Mouse (Mus musculus) liver, postnatal 0 days (tissue): ENCODE results near the gene Ltbp1. TPM values are rescaled to one million over a fixed set of nuclear protein-coding genes. Genes with fewer than 3 reads are reported as not detected.

Experiments used
- ATAC-seq: fragments of 200-750 bp; cut with Nextera tagmentation; 2 replicates; pipeline ENCODE4 v1.8.0; 2017; ENCODE audit warnings: mild to moderate bottlenecking, moderate library complexity
- DNase-seq: peaks from one replicate; pipeline ENCODE4 v3.0.0-alpha.2; 2016
- H3K27ac ChIP-seq: fragments of 300-500 bp; sonication (generic); 2 replicates; pipeline ENCODE4 v1.5.1; 2014; ENCODE audit warnings: antibody characterized with exemption, moderate library complexity, mild to moderate bottlenecking, low read depth
- H3K27me3 ChIP-seq: fragments of 300-500 bp; sonication (generic); 2 replicates; pipeline ENCODE4 v1.6.1; 2014; ENCODE audit warnings: low read length, control low read depth, mixed read lengths; ENCODE audit not compliant: insufficient read depth
- H3K36me3 ChIP-seq: fragments of 300-500 bp; sonication (generic); replicated peaks from 2 replicates; pipeline ENCODE4 v1.6.1; 2014; ENCODE audit warnings: mild to moderate bottlenecking, control low read depth, low read length, moderate library complexity, mixed read lengths; ENCODE audit not compliant: insufficient read depth
- H3K4me1 ChIP-seq: fragments of 300-500 bp; sonication (generic); 2 replicates; pipeline ENCODE4 v1.6.1; 2014; ENCODE audit warnings: antibody characterized with exemption, mild to moderate bottlenecking, control low read depth; ENCODE audit not compliant: insufficient read depth
- H3K4me2 ChIP-seq: fragments of 300-500 bp; sonication (generic); 2 replicates; pipeline ENCODE4 v1.6.1; 2014; ENCODE audit warnings: low read depth, mild to moderate bottlenecking, low read length, moderate library complexity, mixed read lengths
- H3K4me3 ChIP-seq: fragments of 300-500 bp; sonication (generic); 2 replicates; pipeline ENCODE4 v1.5.1; 2014; ENCODE audit warnings: low read depth, low read length
- H3K9ac ChIP-seq: fragments of 300-500 bp; sonication (generic); replicated peaks from 2 replicates; pipeline ENCODE4 v1.6.1; 2014; ENCODE audit warnings: mild to moderate bottlenecking, moderate library complexity
- H3K9me3 ChIP-seq: fragments of 300-500 bp; sonication (generic); 2 replicates; pipeline ENCODE4 v1.6.1; 2016; ENCODE audit warnings: mild to moderate bottlenecking, control low read depth, low read length, mixed read lengths
- CTCF ChIP-seq: sonication (generic); IDR thresholded peaks from 2 replicates; pipeline ENCODE4 v1.5.1; 2016; ENCODE audit warnings: antibody characterized with exemption, low read depth
- EP300 ChIP-seq: IDR thresholded peaks from 2 replicates; pipeline ENCODE4 v1.6.1; 2016; ENCODE audit warnings: antibody characterized with exemption, low read depth, mild to moderate bottlenecking
- WGBS: fragments of 180-500 bp; shearing (Covaris S2); extraction: QIAGEN DNeasy Blood & Tissue Kit; methylation state at CpG from one replicate; pipeline ENCODE4 v1.1.7; 2014; ENCODE audit not compliant: insufficient replicate concordance; 5-methylcytosine and 5-hydroxymethylcytosine counted together
- polyA plus RNA-seq: library from polyadenylated mRNA; unstranded; fragments of >200 nt; fragmentation: Nextera tagmentation; extraction: Ambion mirVana; gene quantifications from 2 replicates; pipeline ENCODE4 v1.2.1, GENCODE M21; 2015

The Ltbp1 gene
- polyA plus RNA-seq, 1 experiment from 2014 or later: 2.8 TPM

- TF ChIP-seq CTCF (peak; percentile 45), EP300 (no peak)
- H3K27ac ChIP-seq: no peak overlapping the region
- H3K36me3 ChIP-seq: no peaks in the 10 kb centered on the region
- 57% methylated on average over 7 of the region's 7 CpGs for whole genome bisulfite sequencing
- no peak overlapping the region for H3K4me3 ChIP-seq
- H3K9me3 ChIP-seq: no peaks in the 10 kb centered on the region
- DNase-seq (no peak), ATAC-seq (no peak)
- no peak overlapping the region for H3K4me2 ChIP-seq
- no peaks in the 10 kb centered on the region for H3K4me1 ChIP-seq
- H3K9ac ChIP-seq: no peak overlapping the region
- no peaks in the 10 kb centered on the region for H3K27me3 ChIP-seq
Measured at GRCm38 (mm10) chr17:75369351-75369750, 364.0 kb downstream of the Ltbp1 start.

GRCm38 (mm10) chr17:75370120-75370519 lies 364.8 kb downstream of the Ltbp1 start:
- H3K9ac ChIP-seq: no peak overlapping the region
- DNase-seq (peak; percentile 21), ATAC-seq (no peak)
- H3K36me3 ChIP-seq: no peaks in the 10 kb centered on the region
- H3K27ac ChIP-seq: no peak overlapping the region
- 85% methylated on average over 4 of the region's 4 CpGs for WGBS
- no peaks in the 10 kb centered on the region for H3K4me1 ChIP-seq
- no peaks in the 10 kb centered on the region for H3K9me3 ChIP-seq
- H3K4me2 ChIP-seq: no peak overlapping the region
- TF ChIP-seq EP300 (no peak), CTCF (peak; percentile 75)
- no peaks in the 10 kb centered on the region for H3K27me3 ChIP-seq
- H3K4me3 ChIP-seq: no peak overlapping the region

- Histone ChIP-seq H3K9me3 (no peaks in the 10 kb centered on the region), H3K36me3 (no peaks in the 10 kb centered on the region), H3K27me3 (no peaks in the 10 kb centered on the region), H3K4me3 (no peak overlapping the region), H3K27ac (no peak overlapping the region), H3K4me1 (no peaks in the 10 kb centered on the region), H3K9ac (no peak overlapping the region), H3K4me2 (no peak overlapping the region)
- TF ChIP-seq EP300 (no peak), CTCF (no peak)
- DNase-seq (no peak), ATAC-seq (no peak)
- 84% methylated on average over 11 of the region's 11 CpGs for WGBS
Measured at GRCm38 (mm10) chr17:75371650-75372049, 366.3 kb downstream of the Ltbp1 start.

- peak; percentile 72 for DNase-seq
- H3K4me3 ChIP-seq: no peak overlapping the region
- H3K9me3 ChIP-seq: no peaks in the 10 kb centered on the region
- TF ChIP-seq CTCF: peak; percentile 82
- no peak for TF ChIP-seq EP300
- no peak overlapping the region for H3K9ac ChIP-seq
- 46% methylated on average over 3 of the region's 3 CpGs for WGBS
- H3K27me3 ChIP-seq: no peaks in the 10 kb centered on the region
- H3K4me2 ChIP-seq: no peak overlapping the region
- H3K36me3 ChIP-seq: no peaks in the 10 kb centered on the region
- no peak overlapping the region for H3K27ac ChIP-seq
- no peak for ATAC-seq
- H3K4me1 ChIP-seq: no peaks in the 10 kb centered on the region
Measured at GRCm38 (mm10) chr17:75372371-75372770, 367.0 kb downstream of the Ltbp1 start.

GRCm38 (mm10) chr17:75374287-75375024 lies 369.1 kb downstream of the Ltbp1 start:
- H3K9ac ChIP-seq: no peak overlapping the region
- TF ChIP-seq EP300 (no peak), CTCF (0 out of 2 replicates have a peak, but pooled peaks have one; percentile 18)
- H3K4me3 ChIP-seq: no peak overlapping the region
- H3K4me1 ChIP-seq: no peaks in the 10 kb centered on the region
- WGBS: 60% methylated on average over 5 of the region's 5 CpGs
- no peaks in the 10 kb centered on the region for H3K9me3 ChIP-seq
- H3K36me3 ChIP-seq: no peaks in the 10 kb centered on the region
- no peak overlapping the region for H3K27ac ChIP-seq
- ATAC-seq: no peak
- no peaks in the 10 kb centered on the region for H3K27me3 ChIP-seq
- H3K4me2 ChIP-seq: no peak overlapping the region
- no peak for DNase-seq

- DNase-seq: no peak
- TF ChIP-seq CTCF (no peak), EP300 (no peak)
- no peaks in the 10 kb centered on the region for H3K27me3 ChIP-seq
- no peak overlapping the region for H3K9ac ChIP-seq
- H3K36me3 ChIP-seq: no peaks in the 10 kb centered on the region
- H3K4me2 ChIP-seq: no peak overlapping the region
- 77% methylated on average over 9 of the region's 9 CpGs for WGBS
- H3K27ac ChIP-seq: no peak overlapping the region
- H3K4me1 ChIP-seq: no peaks in the 10 kb centered on the region
- no peak overlapping the region for H3K4me3 ChIP-seq
- H3K9me3 ChIP-seq: no peaks in the 10 kb centered on the region
- no peak for ATAC-seq
Measured at GRCm38 (mm10) chr17:75378256-75378871, 373.0 kb downstream of the Ltbp1 start.
